Mouse (Mus musculus): ENCODE measurements around the gene Pdss1. TPM values are rescaled to one million over a fixed set of nuclear protein-coding genes. Genes with fewer than 3 reads are reported as not detected.

Pdss1 gene
- 21.2 TPM for polyA plus RNA-seq (2014; fragmentation: Illumina TruSeq; extraction: RNeasy Lipid Tissue Mini Kit (QIAGEN cat#74804); ENCODE audit: low read depth, low replicate concordance)

DNA sequence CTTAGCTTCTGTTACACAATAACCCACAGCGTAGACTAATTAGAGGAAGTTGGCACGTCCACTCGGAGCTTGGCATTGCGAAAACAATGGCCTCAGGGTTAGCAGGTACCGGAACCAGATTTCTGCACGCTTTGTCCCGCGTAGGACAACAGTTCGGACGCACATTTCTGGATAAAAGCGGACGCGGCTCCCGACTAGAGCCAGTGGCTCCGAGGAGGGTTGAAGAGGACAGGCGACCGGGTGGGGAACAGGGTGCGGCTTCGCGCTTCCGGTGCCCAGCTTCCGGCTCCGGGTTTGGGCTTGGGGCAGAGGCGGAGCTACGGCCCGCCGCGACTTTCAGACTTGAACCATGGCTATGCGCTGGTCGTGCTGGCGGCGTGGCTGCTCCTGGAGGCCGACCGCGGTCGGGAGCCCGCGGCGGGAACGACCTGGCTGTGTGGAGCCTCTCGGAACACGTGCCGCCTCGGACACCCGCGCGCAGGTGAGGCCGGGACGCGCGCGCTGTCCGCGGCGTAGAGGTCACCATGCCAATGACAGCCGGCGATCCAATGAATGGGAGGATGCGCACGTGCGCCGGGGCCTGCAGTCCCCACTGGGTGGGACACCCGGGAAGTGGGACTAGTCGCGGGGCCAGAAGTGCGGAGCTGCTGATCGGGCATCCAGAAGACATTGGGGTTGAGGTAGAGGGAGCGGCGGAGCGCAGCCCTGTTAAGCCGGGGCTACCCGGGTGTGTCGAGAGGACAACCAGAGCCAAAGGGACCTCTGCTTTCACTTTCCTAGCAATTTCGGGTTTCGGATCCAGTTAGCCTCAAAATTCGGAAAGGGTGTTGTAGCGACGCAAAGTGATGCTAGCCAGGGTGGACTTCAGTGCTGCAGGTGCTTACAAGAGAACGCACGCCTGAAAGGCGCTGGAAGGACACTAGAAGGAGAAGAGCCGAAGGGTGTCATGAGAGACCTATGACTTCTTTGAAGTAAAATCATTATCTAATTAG, at the start of gene Pdss1:
Gene Pdss1 (plus strand): TSS at position 241 of the 992 bp plus-strand sequence.

Other genes starting within 250 kb of the Pdss1 start
- gene Apbb1ip, start 121.4 kb upstream of the Pdss1 start, polyA plus RNA-seq (2014; fragmentation: Illumina TruSeq; extraction: RNeasy Lipid Tissue Mini Kit (QIAGEN cat#74804); ENCODE audit: low read depth, low replicate concordance), result 2.2 TPM
- gene Abi1, start 144.7 kb downstream of the Pdss1 start, polyA plus RNA-seq (2014; fragmentation: Illumina TruSeq; extraction: RNeasy Lipid Tissue Mini Kit (QIAGEN cat#74804); ENCODE audit: low read depth, low replicate concordance), result 25.9 TPM
- gene Acbd5, start 172.6 kb downstream of the Pdss1 start, polyA plus RNA-seq (2014; fragmentation: Illumina TruSeq; extraction: RNeasy Lipid Tissue Mini Kit (QIAGEN cat#74804); ENCODE audit: low read depth, low replicate concordance), result 19.6 TPM

Measured in heart, adult 10 weeks (tissue).